Mouse (Mus musculus): ENCODE measurements at regions not wholly inside any gene's neighbourhood (a gene's known extent, or its start where the extent isn't known, plus 50 kb on each side); places are given as distances from the start of the nearest gene placed in this dataset.

DNA sequence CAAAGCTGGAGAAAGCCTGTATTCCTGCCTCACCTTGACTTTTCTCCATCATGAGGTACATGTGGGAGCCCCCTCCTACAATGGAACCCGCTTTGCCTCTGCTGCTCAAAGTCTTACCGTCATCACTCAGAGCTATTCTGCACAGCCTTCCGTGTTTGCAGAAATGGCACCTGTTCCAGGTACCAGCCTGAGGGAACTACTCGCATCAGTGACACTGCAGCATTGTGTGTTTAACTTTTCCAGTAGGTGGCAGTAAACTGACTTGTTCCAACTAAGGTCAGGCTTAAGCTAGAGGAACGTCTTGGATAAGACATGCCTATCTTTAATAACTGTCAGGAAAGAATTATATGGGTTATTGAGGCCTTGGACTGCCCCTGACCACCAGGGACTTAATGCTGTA is 71.4 kb downstream of the Fam173b start:
- Histone ChIP-seq H3K9me3 (ENCODE audit: control insufficient read depth, low read length) (no peaks in the 10 kb centered on the region), H3K4me2 (ENCODE audit: low read length) (no peak overlapping the region), H3K36me3 (ENCODE audit: control insufficient read depth, insufficient read depth, low read length) (no peaks in the 10 kb centered on the region), H3K27ac (ENCODE audit: low read depth, low read length) (no peak overlapping the region), H3K9ac (ENCODE audit: low read depth, low read length) (no peak overlapping the region), H3K4me1 (ENCODE audit: control insufficient read depth, insufficient read depth, low read depth, low read length) (no peaks in the 10 kb centered on the region), H3K4me3 (ENCODE audit: low read length) (no peak overlapping the region), H3K27me3 (replicated peaks; ENCODE audit: control insufficient read depth, insufficient read depth, low read length) (no peaks in the 10 kb centered on the region)
- ATAC-seq = no peak
- WGBS = 50% methylated on average over 5 of the region's 5 CpGs

DNA sequence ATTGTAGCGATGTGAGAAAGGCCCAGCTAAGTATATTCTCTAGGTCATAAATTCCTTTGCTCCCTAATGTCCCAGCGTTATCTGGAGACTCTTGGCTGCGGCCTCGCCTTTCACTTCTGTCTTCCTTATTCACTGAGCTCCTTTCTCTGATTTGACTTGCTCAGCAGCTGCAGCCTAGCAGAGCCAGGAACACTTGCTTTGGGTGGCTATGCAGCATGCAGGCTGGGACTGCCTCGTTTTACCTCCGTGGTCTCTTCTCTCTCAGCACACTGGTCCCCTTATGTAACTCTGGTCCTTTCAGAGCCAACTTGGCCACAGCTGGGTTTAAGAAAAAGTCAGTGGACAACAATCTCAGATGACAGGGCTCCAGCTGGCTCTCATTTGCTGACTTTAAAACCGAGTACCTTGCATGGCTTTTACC is 75.1 kb downstream of the Fam173b start:
- no peaks in the 10 kb centered on the region for H3K36me3 ChIP-seq (ENCODE audit: control insufficient read depth, insufficient read depth, low read length)
- 55% methylated on average over 7 of the region's 7 CpGs for WGBS
- no peaks in the 10 kb centered on the region for H3K9me3 ChIP-seq (ENCODE audit: control insufficient read depth, low read length)
- H3K4me1 ChIP-seq (ENCODE audit: control insufficient read depth, insufficient read depth, low read depth, low read length) = no peaks in the 10 kb centered on the region
- no peak overlapping the region for H3K27ac ChIP-seq (ENCODE audit: low read depth, low read length)
- no peaks in the 10 kb centered on the region for H3K27me3 ChIP-seq (replicated peaks; ENCODE audit: control insufficient read depth, insufficient read depth, low read length)
- H3K4me2 ChIP-seq (ENCODE audit: low read length) = no peak overlapping the region
- peak; percentile 27; the same call in 1 of the 2 replicates for ATAC-seq
- H3K4me3 ChIP-seq (ENCODE audit: low read length) = no peak overlapping the region
- H3K9ac ChIP-seq (ENCODE audit: low read depth, low read length) = no peak overlapping the region

DNA sequence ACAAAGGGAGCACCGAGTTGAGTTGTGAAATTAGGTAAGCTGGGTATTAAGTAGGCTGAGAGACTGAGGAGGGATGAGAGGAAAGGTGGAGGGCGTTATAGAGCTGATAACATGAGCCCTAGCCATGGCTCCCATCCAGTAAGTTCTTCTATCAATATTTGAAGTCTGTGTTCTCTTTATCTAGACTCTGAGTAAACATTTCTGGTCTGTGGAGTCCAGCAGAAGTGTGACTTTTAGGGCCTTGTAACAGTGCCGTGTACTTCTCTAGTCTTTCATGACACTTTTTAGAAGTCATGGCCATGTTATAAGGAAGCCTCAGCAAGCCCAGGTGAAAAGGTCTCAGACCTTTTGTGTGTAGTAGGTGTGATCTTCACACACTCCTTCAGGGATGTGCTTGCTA is 91.5 kb downstream of the Fam173b start:
- Histone ChIP-seq H3K4me1 (ENCODE audit: control insufficient read depth, insufficient read depth, low read depth, low read length) (no peaks in the 10 kb centered on the region), H3K4me2 (ENCODE audit: low read length) (no peak overlapping the region), H3K27ac (ENCODE audit: low read depth, low read length) (no peak overlapping the region), H3K9me3 (ENCODE audit: control insufficient read depth, low read length) (no peaks in the 10 kb centered on the region), H3K4me3 (ENCODE audit: low read length) (no peak overlapping the region), H3K27me3 (replicated peaks; ENCODE audit: control insufficient read depth, insufficient read depth, low read length) (no peaks in the 10 kb centered on the region), H3K36me3 (ENCODE audit: control insufficient read depth, insufficient read depth, low read length) (no peaks in the 10 kb centered on the region), H3K9ac (ENCODE audit: low read depth, low read length) (no peak overlapping the region)
- WGBS = 82% methylated on average over 3 of the region's 3 CpGs
- no peak for ATAC-seq

DNA sequence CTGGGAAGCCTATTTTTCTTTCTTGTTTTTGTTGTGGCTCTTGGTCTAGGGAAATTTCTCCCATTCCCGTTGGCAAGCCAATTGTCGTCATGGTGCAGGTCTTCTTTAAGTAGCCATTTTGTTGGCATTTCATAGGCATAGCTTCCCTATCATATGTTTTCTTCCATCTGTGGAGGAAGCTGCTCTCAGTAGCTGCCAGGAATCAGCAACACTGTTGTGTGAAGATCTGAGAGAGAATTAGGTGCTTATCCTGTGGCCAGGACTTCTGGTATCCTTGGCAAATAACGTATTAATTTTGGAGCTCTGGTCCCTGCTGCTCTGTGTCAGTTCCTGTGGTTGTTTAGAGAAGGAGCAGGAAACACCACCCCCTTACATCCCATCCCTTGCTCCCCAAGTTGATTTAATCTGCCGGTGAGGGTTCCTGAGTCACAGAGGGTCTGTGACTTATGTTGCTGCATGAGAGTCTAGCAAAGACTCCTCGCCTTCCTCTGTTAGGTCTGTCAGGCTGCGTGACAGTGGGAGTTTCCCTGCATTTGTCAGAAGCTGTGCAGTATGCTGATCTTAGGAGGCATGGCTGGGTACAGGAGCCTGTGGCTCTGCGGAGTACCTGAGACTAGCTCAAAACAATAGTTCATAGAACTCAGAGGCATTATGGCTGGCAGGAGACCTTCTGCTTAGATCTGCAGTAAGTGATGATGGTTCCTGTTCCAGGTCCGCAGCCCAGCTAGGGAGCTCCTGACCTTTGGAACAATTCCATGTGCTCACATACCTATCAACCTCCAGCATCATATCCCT is 93.4 kb downstream of the Fam173b start:
- Histone ChIP-seq H3K4me1 (ENCODE audit: control insufficient read depth, insufficient read depth, low read depth, low read length) (no peaks in the 10 kb centered on the region), H3K27me3 (replicated peaks; ENCODE audit: control insufficient read depth, insufficient read depth, low read length) (no peaks in the 10 kb centered on the region), H3K4me3 (ENCODE audit: low read length) (no peak overlapping the region), H3K9me3 (ENCODE audit: control insufficient read depth, low read length) (no peaks in the 10 kb centered on the region), H3K4me2 (ENCODE audit: low read length) (no peak overlapping the region), H3K9ac (ENCODE audit: low read depth, low read length) (no peak overlapping the region), H3K27ac (ENCODE audit: low read depth, low read length) (no peak overlapping the region), H3K36me3 (ENCODE audit: control insufficient read depth, insufficient read depth, low read length) (no peaks in the 10 kb centered on the region)
- ATAC-seq = no peak
- WGBS = 88% methylated on average over 8 of the region's 8 CpGs

DNA sequence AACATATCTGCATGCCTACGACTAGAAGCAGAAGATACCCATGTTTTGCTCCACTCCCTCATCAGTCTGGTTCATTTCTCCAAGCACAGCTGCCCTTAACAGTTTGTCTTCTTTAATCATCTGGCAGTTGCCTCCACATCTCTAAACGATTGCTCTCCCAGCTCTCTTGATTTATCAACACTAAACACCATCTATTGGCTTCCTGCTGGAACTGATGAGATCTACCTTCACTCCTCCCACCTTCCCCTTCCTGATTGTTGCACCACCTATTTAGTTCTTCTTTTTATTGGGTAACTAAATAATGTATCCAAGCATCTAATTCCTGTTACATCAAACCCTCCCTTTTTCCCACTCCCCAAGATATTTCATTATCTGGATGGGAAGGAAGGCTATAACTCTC is 101.7 kb downstream of the Fam173b start:
- H3K36me3 ChIP-seq (ENCODE audit: control insufficient read depth, insufficient read depth, low read length) = no peaks in the 10 kb centered on the region
- no peak overlapping the region for H3K4me3 ChIP-seq (ENCODE audit: low read length)
- no peaks in the 10 kb centered on the region for H3K4me1 ChIP-seq (ENCODE audit: control insufficient read depth, insufficient read depth, low read depth, low read length)
- no peak overlapping the region for H3K4me2 ChIP-seq (ENCODE audit: low read length)
- H3K9me3 ChIP-seq (ENCODE audit: control insufficient read depth, low read length) = no peaks in the 10 kb centered on the region; the same call in 1 of the 2 replicates
- no peak overlapping the region for H3K27ac ChIP-seq (ENCODE audit: low read depth, low read length)
- 83% methylated on average over 2 of the region's 2 CpGs for WGBS
- no peak overlapping the region for H3K9ac ChIP-seq (ENCODE audit: low read depth, low read length)
- ATAC-seq = no peak
- no peaks in the 10 kb centered on the region for H3K27me3 ChIP-seq (replicated peaks; ENCODE audit: control insufficient read depth, insufficient read depth, low read length)

DNA sequence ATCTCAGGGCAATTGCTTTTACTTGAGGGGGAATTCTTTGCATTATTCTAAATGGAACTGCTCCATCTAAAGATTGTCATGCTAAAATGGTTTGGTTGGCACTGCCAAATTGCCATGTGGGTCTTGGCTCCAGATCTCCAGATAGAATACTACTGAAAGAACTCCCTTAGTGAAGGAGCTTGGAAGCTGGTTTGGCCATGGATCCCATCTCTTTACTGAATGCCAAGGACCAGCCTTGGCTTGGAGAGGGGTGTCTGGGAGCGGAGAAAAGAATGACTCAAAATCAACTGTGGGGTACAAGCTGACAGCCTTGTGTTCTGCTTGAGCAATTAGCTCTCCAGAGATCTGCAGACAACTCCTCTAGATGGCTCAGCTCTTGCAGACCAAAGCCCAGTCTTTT is 105.8 kb downstream of the Fam173b start:
- no peaks in the 10 kb centered on the region for H3K27me3 ChIP-seq (replicated peaks; ENCODE audit: control insufficient read depth, insufficient read depth, low read length)
- ATAC-seq = no peak
- H3K4me1 ChIP-seq (ENCODE audit: control insufficient read depth, insufficient read depth, low read depth, low read length) = no peaks in the 10 kb centered on the region
- no peak overlapping the region for H3K27ac ChIP-seq (ENCODE audit: low read depth, low read length)
- no peaks in the 10 kb centered on the region for H3K36me3 ChIP-seq (ENCODE audit: control insufficient read depth, insufficient read depth, low read length)
- no peak overlapping the region for H3K9ac ChIP-seq (ENCODE audit: low read depth, low read length)
- no peak overlapping the region for H3K4me2 ChIP-seq (ENCODE audit: low read length)
- WGBS = 85% methylated on average over 1 of the region's 1 CpGs
- no peaks in the 10 kb centered on the region; the same call in 1 of the 2 replicates for H3K9me3 ChIP-seq (ENCODE audit: control insufficient read depth, low read length)
- no peak overlapping the region for H3K4me3 ChIP-seq (ENCODE audit: low read length)

DNA sequence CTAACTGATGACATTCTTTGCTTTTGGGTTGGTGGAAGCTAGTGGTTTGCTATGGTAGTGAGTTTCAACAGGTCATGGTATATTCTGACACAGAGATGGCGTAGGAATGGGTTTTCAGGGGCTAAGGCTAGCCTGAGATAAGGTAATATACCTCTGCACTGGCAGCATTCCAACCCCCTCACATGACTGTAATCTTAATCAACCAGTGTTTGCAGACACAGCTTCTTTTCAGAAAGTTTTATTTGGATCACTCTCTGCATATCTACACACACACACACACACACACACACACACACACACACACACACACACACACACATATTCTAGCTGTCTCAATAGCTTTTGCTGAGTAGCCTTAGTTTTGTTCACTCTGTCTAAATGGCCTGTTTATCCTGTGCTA is 119.4 kb downstream of the Fam173b start:
- H3K9ac ChIP-seq (ENCODE audit: low read depth, low read length) = no peak overlapping the region
- no peak overlapping the region for H3K4me3 ChIP-seq (ENCODE audit: low read length)
- no peaks in the 10 kb centered on the region for H3K9me3 ChIP-seq (ENCODE audit: control insufficient read depth, low read length)
- ATAC-seq = no peak
- no peak overlapping the region for H3K27ac ChIP-seq (ENCODE audit: low read depth, low read length)
- H3K27me3 ChIP-seq (replicated peaks; ENCODE audit: control insufficient read depth, insufficient read depth, low read length) = no peaks in the 10 kb centered on the region
- WGBS = 88% methylated on average over 1 of the region's 1 CpGs
- no peaks in the 10 kb centered on the region for H3K4me1 ChIP-seq (ENCODE audit: control insufficient read depth, insufficient read depth, low read depth, low read length)
- H3K36me3 ChIP-seq (ENCODE audit: control insufficient read depth, insufficient read depth, low read length) = no peaks in the 10 kb centered on the region
- H3K4me2 ChIP-seq (ENCODE audit: low read length) = no peak overlapping the region

DNA sequence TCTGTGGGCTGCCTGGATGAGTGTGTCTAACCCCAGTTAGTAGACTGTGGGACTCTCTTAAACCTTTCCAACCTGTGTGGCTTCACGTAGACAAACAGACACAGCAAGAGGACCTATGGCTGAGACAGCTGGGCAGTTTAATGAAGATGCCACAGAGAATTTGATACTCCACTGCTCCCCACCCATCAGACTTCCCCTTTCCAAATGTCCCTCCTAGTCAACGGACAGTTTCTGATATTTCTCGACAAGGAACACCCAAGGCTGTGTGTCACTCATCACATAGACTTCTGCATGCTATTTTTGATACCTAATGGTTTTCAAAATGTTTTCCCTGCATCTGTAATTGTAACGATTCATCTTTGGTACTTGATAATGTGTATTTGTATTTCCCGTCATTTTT is 120.8 kb downstream of the Fam173b start:
- H3K9me3 ChIP-seq (ENCODE audit: control insufficient read depth, low read length) = no peaks in the 10 kb centered on the region
- no peaks in the 10 kb centered on the region for H3K4me1 ChIP-seq (ENCODE audit: control insufficient read depth, insufficient read depth, low read depth, low read length)
- no peaks in the 10 kb centered on the region for H3K36me3 ChIP-seq (ENCODE audit: control insufficient read depth, insufficient read depth, low read length)
- ATAC-seq = no peak
- H3K27ac ChIP-seq (ENCODE audit: low read depth, low read length) = no peak overlapping the region
- H3K4me3 ChIP-seq (ENCODE audit: low read length) = no peak overlapping the region
- no peak overlapping the region for H3K4me2 ChIP-seq (ENCODE audit: low read length)
- H3K9ac ChIP-seq (ENCODE audit: low read depth, low read length) = no peak overlapping the region
- no peaks in the 10 kb centered on the region for H3K27me3 ChIP-seq (replicated peaks; ENCODE audit: control insufficient read depth, insufficient read depth, low read length)
- WGBS = 81% methylated on average over 5 of the region's 5 CpGs

DNA sequence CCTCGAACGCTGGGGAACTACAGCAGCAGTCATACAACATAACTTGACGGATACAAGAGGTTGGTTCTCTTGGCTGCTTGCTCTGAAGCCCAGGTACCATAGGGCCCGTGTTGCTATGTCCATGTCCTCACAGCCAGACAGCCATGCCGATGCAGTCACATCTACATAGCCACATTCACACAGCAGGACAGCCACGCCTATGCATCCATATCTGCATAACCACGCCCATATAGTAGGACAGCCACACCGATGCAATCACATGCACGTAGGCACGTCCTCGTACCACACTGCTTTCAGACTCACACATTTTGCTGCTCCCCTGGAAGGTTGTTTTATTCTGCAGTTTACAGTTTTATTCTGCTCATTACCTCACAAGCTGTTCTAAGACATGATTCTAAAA is 122.6 kb downstream of the Fam173b start:
- Histone ChIP-seq H3K27ac (ENCODE audit: low read depth, low read length) (no peak overlapping the region), H3K9me3 (ENCODE audit: control insufficient read depth, low read length) (no peaks in the 10 kb centered on the region), H3K4me3 (ENCODE audit: low read length) (no peak overlapping the region), H3K36me3 (ENCODE audit: control insufficient read depth, insufficient read depth, low read length) (no peaks in the 10 kb centered on the region), H3K9ac (ENCODE audit: low read depth, low read length) (no peak overlapping the region), H3K4me1 (ENCODE audit: control insufficient read depth, insufficient read depth, low read depth, low read length) (no peaks in the 10 kb centered on the region), H3K4me2 (ENCODE audit: low read length) (no peak overlapping the region), H3K27me3 (replicated peaks; ENCODE audit: control insufficient read depth, insufficient read depth, low read length) (no peaks in the 10 kb centered on the region)
- ATAC-seq = no peak
- WGBS = 73% methylated on average over 11 of the region's 11 CpGs

Measured in hindbrain, embryonic 16.5 days (tissue).